Mouse (Mus musculus) CH12.LX (cell line): ENCODE data around the gene Ccnd3.

ENCODE experiments used
- EP300 ChIP-seq: IDR thresholded peaks from 2 replicates; pipeline ENCODE4 v1.6.1; 2011; ENCODE audit warnings: low read length, improper control_type of control experiment
- KAT2A ChIP-seq: IDR thresholded peaks from 2 replicates; pipeline ENCODE4 v1.6.1; 2012; ENCODE audit warnings: low read length, improper control_type of control experiment, inconsistent platforms; ENCODE audit not compliant: insufficient replicate concordance
- POLR2AphosphoS2 ChIP-seq: IDR thresholded peaks from 2 replicates; pipeline ENCODE4 v1.6.1; 2011; ENCODE audit warnings: low read depth, low read length, improper control_type of control experiment

DNA sequence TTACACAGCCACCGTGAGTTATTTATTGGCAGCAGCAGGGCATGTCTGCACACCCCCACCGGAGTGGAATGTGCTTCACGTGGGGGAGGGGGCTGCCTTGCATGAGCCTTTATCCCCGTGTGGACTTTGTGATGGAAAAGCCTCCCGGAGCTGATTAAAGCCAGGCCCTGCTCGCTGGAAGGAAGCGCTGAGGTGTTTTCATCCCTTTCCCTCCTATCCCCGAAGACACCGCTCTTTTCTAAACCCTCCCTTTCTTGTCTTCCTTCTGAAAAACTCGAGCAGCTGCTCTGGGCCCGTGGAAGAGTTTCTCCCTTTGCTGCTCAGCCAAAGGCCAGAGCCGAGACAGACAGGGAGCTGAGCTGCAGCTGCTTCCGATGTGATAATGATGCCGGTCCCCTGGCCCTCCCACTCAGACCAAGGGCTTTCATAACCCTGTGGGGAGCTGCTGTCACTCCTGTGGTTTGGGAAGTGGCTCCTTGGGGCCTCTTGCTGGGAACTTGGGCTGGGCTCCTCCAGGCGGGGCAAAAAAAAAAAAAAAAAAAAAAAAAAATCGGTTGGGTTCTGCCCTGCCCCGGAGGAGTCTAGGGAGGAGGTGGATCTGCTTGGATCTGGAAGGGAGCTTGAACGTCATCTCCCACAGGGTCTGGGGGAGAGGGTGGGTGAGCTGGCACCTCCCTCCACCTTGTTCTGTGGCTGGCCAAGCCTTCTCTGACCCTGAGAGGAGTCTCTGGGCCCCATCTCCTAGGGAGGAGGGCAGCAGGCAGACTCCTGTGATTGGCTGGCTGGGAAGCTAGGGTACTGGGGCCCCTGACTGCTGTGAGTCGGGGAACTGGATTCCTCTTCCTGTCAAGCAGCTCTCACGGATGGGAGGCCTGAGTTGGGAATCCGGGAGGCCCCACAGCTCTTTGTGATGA is 90.7 kb downstream of the Ccnd3 start:
- TF ChIP-seq POLR2AphosphoS2 (no peak), KAT2A (no peak), EP300 (no peak)
